Mouse (Mus musculus): ENCODE data around the gene Mfap3l. TPM values are rescaled to one million over a fixed set of nuclear protein-coding genes. Genes with fewer than 3 reads are reported as not detected.
"Not testable (repeated sequence)": the region's sequence is repeated elsewhere in the genome, so short reads cannot be mapped to it uniquely, and the experiment has no call there.

Gene Mfap3l
- polyA plus RNA-seq, 1 experiment from 2014 or later, result 34.6 TPM

DNA sequence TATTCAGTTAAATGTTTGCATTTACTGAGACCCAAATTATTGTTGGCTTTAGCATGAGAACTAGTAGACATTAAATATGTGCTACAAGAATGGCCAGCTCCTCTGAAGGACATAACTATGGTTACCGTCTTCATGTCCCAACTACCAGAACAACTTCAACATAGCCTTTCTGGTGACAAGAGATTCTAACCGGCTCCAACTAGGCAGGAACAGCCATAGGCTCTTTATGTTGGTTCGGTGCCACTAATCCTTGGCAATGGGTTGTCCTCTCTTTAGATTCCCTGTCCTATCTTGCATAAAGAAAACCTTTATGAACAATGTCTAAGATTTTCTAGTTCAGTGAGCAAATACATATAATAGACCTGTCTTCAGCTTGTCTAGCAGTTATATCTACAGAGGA is 14.7 kb downstream of the Mfap3l start:
- no peak for TF ChIP-seq CTCF (IDR thresholded peaks at IDR 0.05)
- no peaks in the 10 kb centered on the region for H3K27me3 ChIP-seq
- CTCF ChIA-PET, result interaction anchor here (1.3 to 1.4 kb wide), 2 partner anchors 7 to 119 kb away, joined by 3 read pairs; no protein-coding TSS in a partner anchor
- no peak for DNase-seq (ENCODE audit: low read depth, low spot score)
- POLR2A ChIA-PET, result no interaction called here
- in situ Hi-C loops (cut with MboI; ENCODE audit: low pct_unique_long_range_greater_than_20kb), result loop anchor here (10.0 to 25.0 kb wide), 2 partner anchors 108 to 865 kb away; no protein-coding TSS in a partner anchor
- ATAC-seq, result no peak

DNA sequence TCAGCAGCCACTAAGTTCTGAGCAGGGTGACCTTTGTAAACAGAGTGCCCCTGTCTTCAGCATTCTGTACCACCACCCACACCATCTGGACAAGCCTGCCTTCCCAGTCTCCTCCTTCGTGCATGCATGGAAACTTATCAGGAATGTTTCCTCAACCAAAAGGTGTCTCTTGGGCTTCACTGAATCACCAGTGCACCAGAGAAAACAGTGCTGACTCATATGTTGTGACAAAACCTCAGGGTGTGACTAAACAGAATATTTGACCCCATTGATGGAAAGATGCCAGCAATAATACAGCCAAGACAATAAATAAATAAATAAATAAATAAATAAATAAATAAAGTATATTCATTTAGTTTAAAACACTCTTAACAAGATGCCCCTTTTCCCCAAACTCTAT is 16.5 kb downstream of the Mfap3l start:
- no peak for TF ChIP-seq CTCF (IDR thresholded peaks at IDR 0.05)
- H3K27me3 ChIP-seq, result no peaks in the 10 kb centered on the region
- peak; percentile 96 for ATAC-seq
- ChIA-PET CTCF (interaction anchor here (1.2 kb wide), 1 partner anchor 102 kb away, joined by 3 read pairs; no protein-coding TSS in a partner anchor), POLR2A (no interaction called here)
- peak; percentile 38 for DNase-seq (ENCODE audit: low read depth, low spot score)
- in situ Hi-C loops (cut with MboI; ENCODE audit: low pct_unique_long_range_greater_than_20kb), result loop anchor here (10.0 to 25.0 kb wide), 2 partner anchors 106 to 863 kb away; no protein-coding TSS in a partner anchor

DNA sequence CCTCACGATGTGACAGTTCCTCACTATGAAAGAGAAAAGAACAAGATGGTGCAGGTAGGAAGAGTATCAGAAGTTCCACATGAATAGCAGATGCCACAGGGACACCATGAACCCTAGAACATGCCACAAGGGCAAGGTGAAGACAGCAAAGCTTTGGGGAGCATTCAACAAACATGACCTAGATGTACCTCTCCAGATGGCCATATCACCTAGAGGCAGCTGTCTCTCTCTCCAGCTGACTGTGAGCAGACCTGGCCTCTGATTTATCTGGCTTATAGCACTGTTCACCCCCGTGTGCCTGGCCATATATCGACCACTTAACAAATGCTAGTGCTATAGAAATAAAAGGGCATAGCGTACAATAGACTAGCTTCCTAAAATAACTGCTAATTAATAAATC is 17.5 kb downstream of the Mfap3l start:
- DNase-seq (ENCODE audit: low read depth, low spot score) (no peak), ATAC-seq (no peak)
- POLR2A ChIA-PET, result interaction anchor here (0.8 kb wide), 1 partner anchor 17 kb away, joined by 3 read pairs; no protein-coding TSS in a partner anchor
- TF ChIP-seq CTCF (IDR thresholded peaks at IDR 0.05), result no peak
- CTCF ChIA-PET, result interaction anchor here (1.2 kb wide), 1 partner anchor 101 kb away, joined by 3 read pairs; no protein-coding TSS in a partner anchor
- in situ Hi-C loops (cut with MboI; ENCODE audit: low pct_unique_long_range_greater_than_20kb), result no loop called here
- H3K27me3 ChIP-seq, result no peaks in the 10 kb centered on the region

DNA sequence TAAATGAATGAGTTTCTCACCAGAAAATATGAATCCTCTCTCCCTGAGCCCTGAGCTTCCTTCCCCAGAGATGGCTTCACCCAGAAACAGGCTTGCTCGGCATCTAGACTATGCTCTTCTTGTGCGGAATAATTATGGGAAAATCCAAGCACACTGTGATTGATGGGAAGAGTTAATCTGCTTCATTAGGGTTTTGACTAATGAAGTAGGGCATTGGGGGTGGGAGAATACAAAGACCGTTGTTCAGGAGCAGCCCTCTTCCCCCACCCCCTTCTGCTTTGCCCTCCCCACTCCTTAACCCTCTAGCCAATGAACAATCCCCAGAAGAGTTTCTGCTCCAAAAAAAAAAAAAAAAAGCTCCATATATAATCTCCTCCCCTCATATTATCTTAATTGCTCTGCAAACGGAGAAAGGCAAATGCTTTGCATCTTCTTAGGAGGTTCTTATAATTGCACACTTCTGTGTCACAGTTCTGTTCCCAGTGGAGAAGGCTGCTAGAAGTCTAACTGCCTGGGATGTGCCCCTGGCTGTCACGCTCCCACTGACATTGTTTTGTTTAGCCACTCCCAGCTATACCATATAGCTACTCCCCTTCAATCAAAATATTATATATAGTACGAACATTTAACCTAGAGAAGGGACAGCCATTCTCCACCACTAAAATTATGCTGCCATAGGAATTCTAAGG is 24.9 kb downstream of the Mfap3l start:
- no peak for TF ChIP-seq CTCF (IDR thresholded peaks at IDR 0.05)
- no peak for ATAC-seq
- in situ Hi-C loops (cut with MboI; ENCODE audit: low pct_unique_long_range_greater_than_20kb), result no loop called here
- no peak for DNase-seq (ENCODE audit: low read depth, low spot score)
- no peaks in the 10 kb centered on the region for H3K27me3 ChIP-seq
- POLR2A ChIA-PET, result interaction anchor here (0.6 kb wide), 1 partner anchor 101 kb away, joined by 3 read pairs; no protein-coding TSS in a partner anchor
- CTCF ChIA-PET, result interaction anchor here (1.0 to 1.6 kb wide), 2 partner anchors 14 to 45 kb away, joined by 3 to 4 read pairs; no protein-coding TSS in a partner anchor

DNA sequence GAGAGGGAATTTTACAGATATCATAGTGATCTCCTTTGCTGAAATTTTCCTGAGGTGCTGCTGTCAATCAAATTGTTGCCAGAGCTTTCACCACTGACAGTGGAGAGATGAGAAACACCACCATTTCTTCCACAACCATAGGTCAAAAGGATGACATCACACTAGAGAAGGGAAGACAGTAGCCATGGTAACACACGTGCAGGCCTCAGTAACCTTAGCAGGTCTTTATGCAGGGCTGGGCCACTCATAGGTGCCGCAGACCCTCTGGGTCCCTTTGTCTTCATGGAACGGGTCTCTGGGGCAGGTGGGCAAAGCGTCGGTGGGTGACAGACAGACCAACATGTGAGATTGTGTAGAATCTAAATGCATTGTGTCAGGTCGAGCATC is 25.5 kb downstream of the Mfap3l start:
- ATAC-seq (no peak), DNase-seq (ENCODE audit: low read depth, low spot score) (no peak)
- in situ Hi-C loops (cut with MboI; ENCODE audit: low pct_unique_long_range_greater_than_20kb), result no loop called here
- H3K27me3 ChIP-seq, result no peaks in the 10 kb centered on the region
- no peak for TF ChIP-seq CTCF (IDR thresholded peaks at IDR 0.05)
- ChIA-PET POLR2A (interaction anchor here (0.6 kb wide), 1 partner anchor 101 kb away, joined by 3 read pairs; no protein-coding TSS in a partner anchor), CTCF (interaction anchor here (1.6 to 1.7 kb wide), 2 partner anchors 10 to 15 kb away, joined by 3 to 4 read pairs; no protein-coding TSS in a partner anchor)

DNA sequence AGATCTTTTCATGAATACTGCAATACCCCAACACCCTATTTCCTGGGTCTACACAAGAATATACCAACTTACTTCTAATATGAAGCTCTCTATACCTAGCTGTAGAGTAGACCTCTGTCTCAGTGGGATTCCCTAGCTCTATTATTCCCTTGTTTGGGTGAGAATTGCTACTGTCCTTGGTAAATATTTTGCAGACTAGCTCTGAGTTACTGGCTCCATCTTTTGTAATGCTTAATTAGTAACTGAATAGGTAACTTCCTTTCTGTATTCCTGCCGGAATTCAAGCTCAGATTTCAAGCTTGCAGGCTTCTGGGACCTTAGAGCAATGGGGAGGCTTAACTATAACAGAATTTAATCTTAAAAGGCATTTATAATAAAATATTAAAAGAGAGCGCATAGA is 26.1 kb downstream of the Mfap3l start:
- DNase-seq (ENCODE audit: low read depth, low spot score); H3K27me3 ChIP-seq; POLR2A ChIA-PET; in situ Hi-C loops (cut with MboI; ENCODE audit: low pct_unique_long_range_greater_than_20kb); ATAC-seq: not testable (repeated sequence)
- CTCF ChIA-PET, result interaction anchor here (1.6 to 1.7 kb wide), 2 partner anchors 10 to 15 kb away, joined by 3 to 4 read pairs; no protein-coding TSS in a partner anchor

DNA sequence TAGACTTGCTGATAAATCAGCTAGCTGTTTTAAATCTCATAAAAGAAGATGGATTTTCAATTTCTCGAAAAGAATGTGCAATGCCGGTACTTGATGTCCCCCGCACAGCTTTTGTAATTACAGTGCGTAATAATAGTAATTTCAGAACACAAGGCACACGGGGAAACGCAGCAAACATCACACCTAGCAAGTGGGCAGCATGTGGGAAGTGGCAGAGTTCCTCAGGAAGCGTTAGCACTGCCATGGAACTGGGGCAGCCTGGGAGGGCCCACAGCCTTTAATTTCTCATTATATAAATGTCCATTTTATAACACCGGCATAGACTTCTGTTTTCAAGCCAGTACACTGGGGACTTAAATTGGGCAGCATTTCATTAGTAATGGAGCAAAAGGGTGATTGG is 27.1 kb downstream of the Mfap3l start:
- no peaks in the 10 kb centered on the region for H3K27me3 ChIP-seq
- DNase-seq (ENCODE audit: low read depth, low spot score) (no peak), ATAC-seq (no peak)
- TF ChIP-seq CTCF (IDR thresholded peaks at IDR 0.05), result no peak
- POLR2A ChIA-PET, result no interaction called here
- in situ Hi-C loops (cut with MboI; ENCODE audit: low pct_unique_long_range_greater_than_20kb), result no loop called here
- CTCF ChIA-PET, result interaction anchor here (1.7 kb wide), 1 partner anchor 11 kb away, joined by 3 read pairs; no protein-coding TSS in a partner anchor

DNA sequence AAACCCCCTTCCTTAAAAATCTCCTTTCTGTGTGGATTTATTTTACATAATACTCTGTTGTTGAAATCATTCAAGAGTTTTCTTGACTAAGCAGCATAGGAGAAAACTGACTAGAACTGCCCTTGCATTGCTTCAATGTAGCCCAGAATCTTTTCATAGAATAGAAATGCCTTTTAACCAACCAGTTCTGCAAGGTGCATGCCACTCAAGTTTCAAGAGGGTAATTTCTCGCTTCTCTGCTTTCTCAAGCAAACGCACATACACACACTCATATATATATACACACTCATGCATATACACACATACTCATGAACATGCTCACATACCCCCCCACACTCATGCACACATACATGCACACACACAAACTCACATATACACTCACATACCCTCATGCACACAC is 28.6 kb downstream of the Mfap3l start:
- ATAC-seq (no peak), DNase-seq (ENCODE audit: low read depth, low spot score) (no peak)
- ChIA-PET POLR2A (no interaction called here), CTCF (no interaction called here)
- TF ChIP-seq CTCF (IDR thresholded peaks at IDR 0.05), result no peak
- in situ Hi-C loops (cut with MboI; ENCODE audit: low pct_unique_long_range_greater_than_20kb), result no loop called here
- no peaks in the 10 kb centered on the region for H3K27me3 ChIP-seq

DNA sequence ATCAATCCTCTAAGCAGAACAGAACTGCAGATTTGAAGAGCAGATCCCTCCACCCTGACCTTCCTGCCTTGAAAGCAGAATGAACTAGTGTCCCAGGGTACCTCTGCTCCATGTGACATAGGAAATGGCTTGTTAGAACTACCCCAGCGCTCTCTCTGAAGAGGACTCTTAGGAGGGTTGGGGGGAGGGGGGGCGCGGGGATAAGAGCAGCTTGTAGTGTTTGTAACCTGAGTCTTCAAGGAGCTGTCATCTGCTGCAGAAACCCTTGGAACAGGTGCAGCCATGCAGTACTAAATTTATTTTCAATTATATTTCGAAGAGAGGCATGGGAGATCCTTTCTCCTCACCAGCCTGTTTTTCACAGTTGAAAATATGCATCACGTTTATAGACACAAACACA is 30.9 kb downstream of the Mfap3l start:
- no peak for TF ChIP-seq CTCF (IDR thresholded peaks at IDR 0.05)
- CTCF ChIA-PET, result no interaction called here
- ATAC-seq, result no peak
- DNase-seq (ENCODE audit: low read depth, low spot score), result no peak
- in situ Hi-C loops (cut with MboI; ENCODE audit: low pct_unique_long_range_greater_than_20kb), result no loop called here
- no peaks in the 10 kb centered on the region for H3K27me3 ChIP-seq
- POLR2A ChIA-PET, result no interaction called here

DNA sequence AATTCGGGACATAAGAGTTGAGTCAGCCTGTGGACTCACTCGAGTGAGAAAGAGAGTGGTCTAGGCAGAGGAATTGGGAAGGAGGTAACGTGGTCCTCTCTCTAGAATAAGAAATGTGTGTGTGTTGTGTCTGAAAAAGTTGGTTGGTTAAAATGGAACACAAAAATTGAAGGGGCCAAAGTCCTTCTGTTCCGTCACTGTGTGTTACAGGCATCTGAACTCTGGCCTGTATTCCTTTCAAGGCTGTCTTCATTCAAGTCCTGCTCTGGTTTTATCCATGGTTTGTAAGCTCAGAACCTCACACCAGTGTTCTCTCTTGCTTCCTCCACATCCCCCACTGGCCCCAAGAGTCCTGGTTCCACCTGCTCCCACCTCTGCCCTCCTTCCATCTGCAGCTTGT is 33.2 kb downstream of the Mfap3l start:
- ChIA-PET CTCF (interaction anchor here (1.2 to 1.8 kb wide), 3 partner anchors 12 to 32 kb away, joined by 3 to 5 read pairs (median 4); no protein-coding TSS in a partner anchor), POLR2A (interaction anchor here (0.6 kb wide), 1 partner anchor 289 kb away, joined by 3 read pairs; no protein-coding TSS in a partner anchor)
- no peak for TF ChIP-seq CTCF (IDR thresholded peaks at IDR 0.05)
- DNase-seq (ENCODE audit: low read depth, low spot score) (no peak), ATAC-seq (no peak)
- no peaks in the 10 kb centered on the region for H3K27me3 ChIP-seq
- in situ Hi-C loops (cut with MboI; ENCODE audit: low pct_unique_long_range_greater_than_20kb), result no loop called here

DNA sequence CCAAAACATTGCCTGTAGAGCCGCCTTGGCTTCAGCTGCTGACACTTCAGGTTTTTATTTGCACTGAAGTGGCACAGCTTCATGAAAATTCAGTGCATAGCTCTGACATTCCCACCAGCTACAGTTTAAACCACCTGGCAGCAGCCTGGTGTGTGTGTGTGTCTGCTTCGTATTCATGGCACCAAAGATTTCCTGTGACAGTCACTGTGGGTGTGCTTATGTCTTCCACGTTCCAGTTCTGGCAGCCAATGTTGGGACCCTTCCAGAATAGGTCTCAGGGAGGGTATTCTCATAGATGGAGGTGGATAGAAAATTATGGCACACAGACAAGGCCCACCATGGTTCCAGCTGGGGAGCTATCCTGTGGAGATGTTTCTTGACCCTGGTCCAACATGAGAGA is 34.2 kb downstream of the Mfap3l start:
- CTCF ChIA-PET, result interaction anchor here (1.3 to 1.8 kb wide), 2 partner anchors 11 to 33 kb away, joined by 4 to 5 read pairs; no protein-coding TSS in a partner anchor
- ATAC-seq, result no peak

More for the DNA sequence above, 34.2 kb downstream of the Mfap3l start:
- in situ Hi-C loops (cut with MboI; ENCODE audit: low pct_unique_long_range_greater_than_20kb), result no loop called here
- TF ChIP-seq CTCF (IDR thresholded peaks at IDR 0.05), result no peak
- POLR2A ChIA-PET, result no interaction called here
- H3K27me3 ChIP-seq, result no peaks in the 10 kb centered on the region
- no peak for DNase-seq (ENCODE audit: low read depth, low spot score)

Measured in Patski (cell line).